Mouse (Mus musculus) brain, embryonic 14.5 days (tissue): ENCODE measurements around the gene Srsf6.

Experiments
- CTCF ChIP-seq: fragments of 200-500 bp; IDR thresholded peaks from 2 replicates; pipeline ENCODE4 v1.5.1; 2012; ENCODE audit warnings: inconsistent platforms, mild to moderate bottlenecking, moderate library complexity, borderline replicate concordance; ENCODE audit not compliant: insufficient read depth, insufficient read length; ENCODE audit errors: extremely low read depth
- POLR2A ChIP-seq: fragments of 200-500 bp; IDR thresholded peaks from 2 replicates; pipeline ENCODE4 v1.6.1; 2012; ENCODE audit warnings: mild to moderate bottlenecking, inconsistent platforms, borderline replicate concordance; ENCODE audit not compliant: poor library complexity, insufficient read depth, insufficient read length, severe bottlenecking; ENCODE audit errors: extremely low read depth

- no peak for TF ChIP-seq POLR2A
- peak; percentile 59; the same call in 1 of the 2 replicates for TF ChIP-seq CTCF
Measured at GRCm38 (mm10) chr2:162914519-162914918, 16.8 kb upstream of the Srsf6 start.
